Mouse (Mus musculus) ES-Bruce4 (cell line): ENCODE results near the gene Tubgcp2.

Source experiments
- CTCF ChIP-seq: IDR thresholded peaks from one replicate; pipeline ENCODE4 v1.8.1; 2011; ENCODE audit warnings: low read depth, low read length
- POLR2A ChIP-seq: IDR thresholded peaks from one replicate; pipeline ENCODE4 v1.8.1; 2011; ENCODE audit warnings: low read length; ENCODE audit not compliant: insufficient read depth

- TF ChIP-seq POLR2A: peak; percentile 14
- no peak for TF ChIP-seq CTCF
Observed at GRCm38 (mm10) chr7:139951079-139951478, 85.4 kb downstream of the Tubgcp2 start.
